Mouse (Mus musculus) stomach, postnatal 0 days (tissue): ENCODE results near the gene Zdhhc13.

Experiments
- CTCF ChIP-seq: IDR thresholded peaks from 2 replicates; pipeline ENCODE4 v1.5.1; 2016; ENCODE audit warnings: antibody characterized with exemption, low read depth, mild to moderate bottlenecking, moderate library complexity
- EP300 ChIP-seq: optimal IDR thresholded peaks from 2 replicates; pipeline ENCODE3; 2016; ENCODE audit warnings: antibody characterized with exemption

DNA sequence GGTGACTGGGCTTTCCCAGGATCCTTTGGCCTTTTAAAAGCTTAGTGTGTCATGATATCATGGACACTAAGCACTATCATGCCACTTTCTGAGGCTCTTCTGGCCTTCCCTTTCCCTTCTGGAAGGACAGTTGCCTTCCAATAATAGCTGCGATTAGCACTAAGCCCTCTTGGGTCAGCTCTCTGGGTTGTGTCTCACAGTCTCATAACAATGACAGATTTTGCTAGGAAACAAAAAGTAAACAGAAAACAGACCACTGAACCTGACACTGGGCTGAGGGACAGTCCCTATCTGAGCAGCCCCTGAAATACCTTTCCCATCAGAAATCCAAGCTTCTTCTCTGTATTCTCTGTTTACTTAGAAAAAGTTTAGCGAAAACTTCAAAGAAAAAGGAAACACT lies 51.7 kb downstream of the Zdhhc13 start:
- no peak for TF ChIP-seq EP300
- TF ChIP-seq CTCF: no peak
